Mouse (Mus musculus) liver, adult 2 months (tissue): Measurements from ENCODE around the gene Fnip1.

Experiments used
- CTCF ChIP-seq: fragments of 200-500 bp; IDR thresholded peaks from 2 replicates; pipeline ENCODE4 v1.5.1; 2011; ENCODE audit warnings: low read depth, low read length, control low read depth
- POLR2A ChIP-seq: fragments of 200-500 bp; IDR thresholded peaks from 2 replicates; pipeline ENCODE4 v1.6.1; 2011; ENCODE audit warnings: low read length, control low read depth; ENCODE audit not compliant: insufficient read depth; ENCODE audit errors: extremely low read depth

- TF ChIP-seq CTCF (no peak), POLR2A (no peak)
Observed at GRCm38 (mm10) chr11:54491946-54492558, 54.1 kb downstream of the Fnip1 start.
